Mouse (Mus musculus) layer of hippocampus, adult 2 months (tissue): ENCODE results near the gene Abcc3. TPM values are rescaled to one million over a fixed set of nuclear protein-coding genes. Genes with fewer than 3 reads are reported as not detected.

Source experiments
- DNase-seq, 2 experiments: peaks; one replicate each; pipeline ENCODE4 v3.0.0; 2022; ENCODE audit warnings: low spot score in 2 of 2
- H3K27ac ChIP-seq: fragments of 200-600 bp; 2 replicates; pipeline ENCODE4 v1.8.1; 2022
- H3K4me3 ChIP-seq: fragments of 200-600 bp; 2 replicates; pipeline ENCODE4 v1.8.1; 2022; ENCODE audit warnings: mild to moderate bottlenecking
- CTCF ChIP-seq: fragments of 200-600 bp; conservative IDR thresholded peaks from 2 replicates; pipeline ENCODE4 v1.8.1; 2022; ENCODE audit warnings: antibody characterized with exemption, mild to moderate bottlenecking, moderate library complexity
- total RNA-seq, 2 experiments: library from RNA; stranded (reverse); gene quantifications; 2 replicates each; pipeline ENCODE4 v1.2.3; 2021

Gene Abcc3
- total RNA-seq, 2 experiments from 2014 or later = 1.2 to 2.2 TPM

DNA sequence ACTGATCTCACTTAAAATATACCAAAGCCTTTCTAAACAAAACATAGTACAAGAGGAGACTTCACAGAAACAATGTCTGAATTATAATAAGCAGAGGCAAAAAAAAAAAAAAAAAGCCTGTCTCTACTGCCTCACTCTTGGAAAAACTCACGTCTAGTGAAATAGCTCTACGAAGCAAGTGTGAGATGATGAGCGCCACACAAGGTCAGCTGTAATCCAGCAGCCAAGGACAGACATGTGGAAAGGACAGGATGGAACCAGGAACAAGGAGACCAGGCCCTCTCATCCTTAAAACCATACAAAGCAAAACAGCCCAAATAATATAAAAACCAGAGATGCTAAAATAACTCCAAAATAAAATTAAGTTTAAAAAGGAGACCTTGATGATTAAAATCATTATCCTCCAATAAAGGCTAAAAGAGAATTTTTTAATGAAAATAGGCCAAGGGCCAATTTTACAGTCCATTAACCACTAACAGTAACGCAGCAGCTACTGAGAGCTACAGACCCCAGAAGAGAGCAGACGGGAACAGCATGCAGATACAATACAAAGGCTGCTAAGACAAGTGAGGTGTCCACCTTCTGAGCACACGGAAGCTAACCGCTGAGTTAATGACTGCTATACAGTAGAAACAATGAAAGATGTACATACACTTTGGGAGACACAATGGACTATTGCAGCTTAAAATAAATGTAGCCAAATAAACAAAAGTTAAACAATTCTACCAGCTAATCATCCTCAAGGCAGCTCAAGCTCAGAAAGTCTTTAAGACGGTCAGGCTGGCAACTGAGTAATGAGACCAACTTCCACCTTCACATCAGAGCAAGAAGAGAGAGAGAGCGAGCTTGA lies 97.6 kb downstream of the Abcc3 start:
- H3K4me3 ChIP-seq = no peak overlapping the region
- no peak for DNase-seq
- TF ChIP-seq CTCF = no peak

More for the DNA sequence above, 97.6 kb downstream of the Abcc3 start:
- no peak overlapping the region for H3K27ac ChIP-seq

Other genes starting within 250 kb of the Abcc3 start
- gene Tob1, start 181.5 kb downstream of the Abcc3 start, total RNA-seq = 10 to 100 TPM; 36.6 to 39.2 TPM
- under 1 TPM; 0.49 to 0.72 TPM for gene Wfikkn2, start 147.0 kb downstream of the Abcc3 start, total RNA-seq
- gene Gm21885, start 111.1 kb downstream of the Abcc3 start, total RNA-seq = not detected
- 100 to 1,000 TPM; 115 to 132 TPM for gene Luc7l3, start 71.0 kb downstream of the Abcc3 start, total RNA-seq
- 100 to 1,000 TPM; 113 to 119 TPM for gene Ankrd40, start 65.0 kb downstream of the Abcc3 start, total RNA-seq
- 10 to 100 TPM; 61.0 to 74.0 TPM for gene Cacna1g, start 81.2 kb upstream of the Abcc3 start, total RNA-seq
- gene Spata20, start 93.2 kb upstream of the Abcc3 start, total RNA-seq = under 1 TPM in 1 of 2 experiments, not detected in 1; 0.18 TPM
- 1 to 10 TPM; 1.6 TPM for gene Epn3, start 107.0 kb upstream of the Abcc3 start, total RNA-seq
- gene Mycbpap, start 128.7 kb upstream of the Abcc3 start, total RNA-seq = 1 to 10 TPM; 2.2 to 4.6 TPM
- gene Rsad1, start 156.3 kb upstream of the Abcc3 start, total RNA-seq = 10 to 100 TPM in 1 of 2 experiments, 1 to 10 TPM in 1; 9.3 to 11.3 TPM
- gene Chad, start 172.1 kb upstream of the Abcc3 start, total RNA-seq = under 1 TPM; 0.28 to 0.49 TPM
- 10 to 100 TPM; 18.7 to 19.5 TPM for gene Acsf2, start 208.9 kb upstream of the Abcc3 start, total RNA-seq
- gene Lrrc59, start 236.8 kb upstream of the Abcc3 start, total RNA-seq = 10 to 100 TPM; 74.8 to 75.8 TPM